Mouse (Mus musculus) ES-Bruce4 (cell line): Measurements from ENCODE around the gene Hoxb4.

Source experiments
- CTCF ChIP-seq: IDR thresholded peaks from one replicate; pipeline ENCODE4 v1.8.1; 2011; ENCODE audit warnings: low read depth, low read length
- EP300 ChIP-seq: IDR thresholded peaks from 2 replicates; pipeline ENCODE4 v1.6.1; 2011; ENCODE audit warnings: low read depth, low read length; ENCODE audit not compliant: insufficient read depth
- POLR2A ChIP-seq: IDR thresholded peaks from one replicate; pipeline ENCODE4 v1.8.1; 2011; ENCODE audit warnings: low read length; ENCODE audit not compliant: insufficient read depth

GRCm38 (mm10) chr11:96328605-96329004, 10.5 kb downstream of the Hoxb4 start:
- TF ChIP-seq POLR2A (no peak), CTCF (no peak), EP300 (no peak)
